Mouse (Mus musculus) limb, embryonic 10.5 days (tissue): ENCODE data around the gene Chd6. TPM values are rescaled to one million over a fixed set of nuclear protein-coding genes. Genes with fewer than 3 reads are reported as not detected.
"Not testable (repeated sequence)": the region's sequence is repeated elsewhere in the genome, so short reads cannot be mapped to it uniquely, and the experiment has no call there.

Experiments
- DNase-seq: peaks from one replicate; pipeline ENCODE4 v3.0.0-alpha.2; 2017; ENCODE audit warnings: low spot score
- H3K27ac ChIP-seq: fragments of 300-500 bp; sonication (generic); 2 replicates; pipeline ENCODE4 v1.5.1; 2016; ENCODE audit warnings: mild to moderate bottlenecking
- H3K27me3 ChIP-seq: fragments of 300-500 bp; sonication (generic); 2 replicates; pipeline ENCODE4 v1.6.1; 2016; ENCODE audit warnings: low read depth, mild to moderate bottlenecking; ENCODE audit not compliant: poor library complexity, severe bottlenecking
- H3K36me3 ChIP-seq: fragments of 300-500 bp; sonication (generic); 2 replicates; pipeline ENCODE4 v1.6.1; 2016; ENCODE audit warnings: mild to moderate bottlenecking, moderate library complexity
- H3K4me1 ChIP-seq: fragments of 300-500 bp; sonication (generic); 2 replicates; pipeline ENCODE4 v1.6.1; 2016
- H3K4me3 ChIP-seq: fragments of 300-500 bp; sonication (generic); 2 replicates; pipeline ENCODE4 v1.5.1; 2016; ENCODE audit warnings: mild to moderate bottlenecking, moderate library complexity
- H3K9me3 ChIP-seq: fragments of 300-500 bp; sonication (generic); replicated peaks from 2 replicates; pipeline ENCODE4 v1.6.1; 2016; ENCODE audit warnings: mild to moderate bottlenecking
- WGBS: fragments of 180-500 bp; shearing (Covaris S2); methylation state at CpG from one replicate; pipeline ENCODE4 v1.1.7; 2016; 5-methylcytosine and 5-hydroxymethylcytosine counted together
- polyA plus RNA-seq: library from polyadenylated mRNA; unstranded; fragments of >200 nt; fragmentation: Nextera tagmentation; extraction: Ambion mirVana; gene quantifications from 2 replicates; pipeline ENCODE4 v1.2.1, GENCODE M21; 2016

Gene Chd6
- polyA plus RNA-seq, 1 experiment from 2014 or later, result 34.6 TPM

- 95% methylated on average over 6 of the region's 6 CpGs for WGBS
- no peaks in the 10 kb centered on the region for H3K9me3 ChIP-seq
- H3K27ac ChIP-seq, result no peak overlapping the region
- peaks cover 94% of the 10 kb centered on the region for H3K36me3 ChIP-seq
- no peak for DNase-seq
- H3K4me1 ChIP-seq, result no peaks in the 10 kb centered on the region
- H3K4me3 ChIP-seq, result no peak overlapping the region
- no peaks in the 10 kb centered on the region for H3K27me3 ChIP-seq
These were observed 147.8 kb downstream of the Chd6 start for GRCm38 (mm10) chr2:160960956-160961646.

- Histone ChIP-seq H3K27ac (no peak overlapping the region), H3K36me3 (peaks cover 94% of the 10 kb centered on the region), H3K4me3 (no peak overlapping the region), H3K4me1 (0 out of 2 replicates have a peak, but pooled peaks cover 4% of the 10 kb centered on the region), H3K27me3 (no peaks in the 10 kb centered on the region), H3K9me3 (no peaks in the 10 kb centered on the region)
- 94% methylated on average over 5 of the region's 5 CpGs for WGBS
- no peak for DNase-seq
These were observed 149.0 kb downstream of the Chd6 start for GRCm38 (mm10) chr2:160959901-160960300.

- H3K9me3 ChIP-seq, result no peaks in the 10 kb centered on the region
- no peak overlapping the region for H3K27ac ChIP-seq
- H3K27me3 ChIP-seq, result no peaks in the 10 kb centered on the region
- DNase-seq, result no peak
- H3K36me3 ChIP-seq, result peaks cover 95% of the 10 kb centered on the region
- H3K4me1 ChIP-seq, result 0 out of 2 replicates have a peak, but pooled peaks cover 4% of the 10 kb centered on the region
- no peak overlapping the region for H3K4me3 ChIP-seq
- WGBS, result 89% methylated on average over 5 of the region's 5 CpGs
These were observed 150.1 kb downstream of the Chd6 start for GRCm38 (mm10) chr2:160958737-160959136.

GRCm38 (mm10) chr2:160957801-160958200, 151.1 kb downstream of the Chd6 start:
- not testable (repeated sequence) for H3K27me3 ChIP-seq, H3K4me3 ChIP-seq, DNase-seq, H3K4me1 ChIP-seq, H3K9me3 ChIP-seq, H3K27ac ChIP-seq
- peaks cover 95% of the 10 kb centered on the region for H3K36me3 ChIP-seq

GRCm38 (mm10) chr2:160957307-160957706, 151.6 kb downstream of the Chd6 start:
- not testable (repeated sequence) for H3K9me3 ChIP-seq, DNase-seq, H3K27me3 ChIP-seq, H3K27ac ChIP-seq, H3K4me1 ChIP-seq, H3K4me3 ChIP-seq
- peaks cover 95% of the 10 kb centered on the region for H3K36me3 ChIP-seq

GRCm38 (mm10) chr2:160955331-160955730, 153.5 kb downstream of the Chd6 start:
- peaks cover 96% of the 10 kb centered on the region for H3K36me3 ChIP-seq
- DNase-seq, result no peak
- WGBS, result 72% methylated on average over 7 of the region's 7 CpGs

GRCm38 (mm10) chr2:160954541-160954940, 154.3 kb downstream of the Chd6 start:
- H3K27ac ChIP-seq, result no peak overlapping the region
- H3K27me3 ChIP-seq, result no peaks in the 10 kb centered on the region
- WGBS, result 91% methylated on average over 3 of the region's 3 CpGs
- H3K9me3 ChIP-seq, result no peaks in the 10 kb centered on the region
- peaks cover 8% of the 10 kb centered on the region; the same call in 1 of the 2 replicates for H3K4me1 ChIP-seq
- no peak for DNase-seq
- H3K36me3 ChIP-seq, result peaks cover 96% of the 10 kb centered on the region
- no peak overlapping the region for H3K4me3 ChIP-seq

More at GRCm38 (mm10) chr2:160955331-160955730, 153.5 kb downstream of the Chd6 start:
- Histone ChIP-seq H3K9me3 (no peaks in the 10 kb centered on the region), H3K27ac (no peak overlapping the region), H3K4me3 (no peak overlapping the region), H3K27me3 (no peaks in the 10 kb centered on the region), H3K4me1 (peaks cover 8% of the 10 kb centered on the region; the same call in 1 of the 2 replicates)

- H3K4me3 ChIP-seq, result no peak overlapping the region
- DNase-seq, result no peak
- 91% methylated on average over 7 of the region's 7 CpGs for WGBS
These were observed 155.6 kb downstream of the Chd6 start for GRCm38 (mm10) chr2:160953131-160953873.

GRCm38 (mm10) chr2:160951595-160951994, 157.3 kb downstream of the Chd6 start:
- Histone ChIP-seq H3K27me3 (no peaks in the 10 kb centered on the region), H3K36me3 (peaks cover 95% of the 10 kb centered on the region), H3K4me1 (peaks cover 8% of the 10 kb centered on the region; the same call in 1 of the 2 replicates), H3K27ac (no peak overlapping the region), H3K9me3 (no peaks in the 10 kb centered on the region), H3K4me3 (no peak overlapping the region)
- DNase-seq, result no peak
- WGBS, result 86% methylated on average over 4 of the region's 4 CpGs

More at GRCm38 (mm10) chr2:160953131-160953873, 155.6 kb downstream of the Chd6 start:
- Histone ChIP-seq H3K27ac (no peak overlapping the region), H3K4me1 (peaks cover 8% of the 10 kb centered on the region; the same call in 1 of the 2 replicates), H3K9me3 (no peaks in the 10 kb centered on the region), H3K36me3 (peaks cover 98% of the 10 kb centered on the region), H3K27me3 (no peaks in the 10 kb centered on the region)

- Histone ChIP-seq H3K27me3 (no peaks in the 10 kb centered on the region), H3K9me3 (no peaks in the 10 kb centered on the region), H3K36me3 (peaks cover 23% of the 10 kb centered on the region), H3K4me3 (no peak overlapping the region), H3K27ac (no peak overlapping the region), H3K4me1 (0 out of 2 replicates have a peak, but pooled peaks cover 4% of the 10 kb centered on the region)
- whole genome bisulfite sequencing, result 65% methylated on average over 3 of the region's 3 CpGs
- no peak for DNase-seq
These were observed 166.4 kb downstream of the Chd6 start for GRCm38 (mm10) chr2:160942443-160942842.

GRCm38 (mm10) chr2:160940930-160941709, 167.8 kb downstream of the Chd6 start:
- no peaks in the 10 kb centered on the region for H3K9me3 ChIP-seq
- WGBS, result 74% methylated on average over 17 of the region's 17 CpGs
- no peaks in the 10 kb centered on the region for H3K27me3 ChIP-seq
- 0 out of 2 replicates have a peak, but pooled peaks cover 4% of the 10 kb centered on the region for H3K4me1 ChIP-seq
- no peak for DNase-seq
- no peak overlapping the region for H3K27ac ChIP-seq
- no peak overlapping the region for H3K4me3 ChIP-seq
- H3K36me3 ChIP-seq, result peaks cover 11% of the 10 kb centered on the region

GRCm38 (mm10) chr2:160934451-160934850, 174.4 kb downstream of the Chd6 start:
- DNase-seq, result no peak
- 90% methylated on average over 4 of the region's 4 CpGs for WGBS
- Histone ChIP-seq H3K36me3 (no peaks in the 10 kb centered on the region), H3K4me1 (peaks cover 21% of the 10 kb centered on the region), H3K4me3 (no peak overlapping the region), H3K9me3 (no peaks in the 10 kb centered on the region), H3K27me3 (no peaks in the 10 kb centered on the region), H3K27ac (no peak overlapping the region)
